Mouse (Mus musculus): Measurements from ENCODE around the gene Mum1.
A peak's percentile ranks its signal among the peaks of the same experiment; 100 is the strongest.

The Mum1 gene

DNA sequence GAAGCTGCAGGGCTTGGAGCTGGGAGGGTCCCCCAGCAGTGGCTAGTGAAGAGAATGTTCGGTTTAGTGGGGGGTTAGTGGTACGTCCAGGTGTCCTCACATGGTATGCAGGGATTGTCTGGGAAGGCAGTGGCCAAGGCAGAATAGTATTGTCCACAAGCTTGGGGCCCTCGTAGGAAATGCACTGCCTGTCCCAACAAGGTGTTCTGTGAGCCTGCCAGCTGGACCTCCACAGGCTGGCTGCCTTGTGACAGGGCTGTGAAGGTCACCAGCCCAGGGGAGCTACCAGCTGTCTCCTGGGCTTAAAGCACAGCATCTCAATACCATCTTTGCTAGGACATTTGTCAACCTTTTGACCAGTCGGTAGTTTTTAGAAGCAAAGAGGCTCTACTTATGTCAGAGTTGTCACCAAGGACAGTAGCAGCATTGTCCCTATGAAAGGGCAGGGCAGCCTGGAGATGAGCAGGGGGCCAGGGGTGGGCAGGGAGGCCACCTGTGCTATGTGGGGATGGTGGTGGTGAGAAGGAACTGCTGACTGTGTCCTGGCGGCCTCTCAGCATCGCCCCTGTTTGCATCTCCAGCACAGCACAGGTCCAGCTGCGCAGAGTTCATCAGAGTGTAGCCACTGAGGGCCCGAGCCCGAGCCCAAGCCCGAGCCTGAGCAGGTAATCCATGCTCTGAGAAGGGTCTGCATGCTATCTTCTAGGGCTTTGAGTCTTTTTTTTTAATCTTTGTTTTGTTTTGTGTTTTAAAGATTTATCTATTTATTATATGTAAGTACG is 26.4 kb downstream of the Mum1 start:
- peak in 1 of 2 experiments; percentile 45 for DNase-seq

DNA sequence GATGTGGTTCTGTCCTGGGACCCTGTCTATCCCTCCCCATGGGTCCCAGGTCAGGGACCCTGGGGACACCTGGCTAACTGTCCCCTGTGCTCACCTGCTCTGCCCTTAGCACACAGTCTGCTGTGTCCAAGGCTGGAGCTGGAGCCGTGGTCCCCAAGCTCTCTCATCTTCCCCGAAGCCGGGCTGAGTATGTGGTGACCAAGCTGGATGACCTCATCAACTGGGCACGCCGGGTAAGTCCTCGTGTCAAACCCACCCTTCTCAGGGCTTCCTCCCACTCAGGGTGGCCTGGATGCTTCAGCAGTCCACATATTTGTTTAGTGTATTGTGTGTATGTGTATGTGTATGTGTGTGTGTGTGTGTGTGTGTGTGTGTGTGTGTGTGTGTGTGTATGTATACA is 27.3 kb downstream of the Mum1 start:
- DNase-seq: no peak

DNA sequence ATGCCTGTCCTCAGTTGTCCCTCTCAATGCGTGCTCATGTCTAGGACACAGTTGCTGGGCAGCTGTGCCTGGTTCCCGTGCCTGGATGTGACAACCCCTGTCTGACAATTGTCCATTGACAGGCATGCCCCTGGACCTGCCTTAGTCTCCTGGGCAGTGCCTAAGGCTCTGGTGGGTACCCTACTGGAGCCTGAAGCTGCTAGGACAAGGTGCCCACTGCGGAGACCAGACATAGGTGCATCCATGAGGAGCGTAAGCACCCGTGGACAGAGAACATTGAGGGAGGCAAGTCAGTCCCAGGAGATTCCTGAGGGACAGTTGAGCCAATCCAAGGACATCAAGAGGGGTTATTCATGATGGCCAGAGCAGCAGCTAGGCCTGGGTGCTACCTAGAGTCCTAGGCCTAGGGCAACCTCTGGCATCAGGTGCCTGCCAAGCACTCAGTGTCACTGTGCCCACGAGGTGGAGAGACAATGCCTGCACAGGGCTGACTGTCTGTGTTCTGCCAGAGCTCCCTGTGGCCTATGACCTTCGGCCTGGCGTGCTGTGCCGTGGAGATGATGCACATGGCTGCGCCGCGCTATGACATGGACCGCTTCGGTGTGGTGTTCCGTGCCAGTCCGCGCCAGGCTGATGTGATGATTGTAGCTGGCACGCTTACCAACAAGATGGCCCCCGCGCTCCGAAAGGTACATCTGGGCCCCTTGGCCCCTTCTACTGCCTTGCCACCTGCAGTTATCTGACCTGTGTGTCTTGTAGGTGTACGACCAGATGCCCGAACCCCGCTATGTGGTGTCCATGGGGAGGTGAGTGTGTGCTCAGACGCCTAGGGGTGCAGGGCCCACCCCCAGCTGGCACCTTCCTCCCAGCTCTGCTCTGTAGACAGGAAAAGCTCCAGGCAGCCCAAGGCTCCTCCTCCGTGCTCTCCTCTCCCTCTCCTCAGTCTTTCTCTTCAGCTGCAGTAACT is 28.4 kb downstream of the Mum1 start:
- peak in 1 of 2 experiments; percentile 33 for DNase-seq

DNA sequence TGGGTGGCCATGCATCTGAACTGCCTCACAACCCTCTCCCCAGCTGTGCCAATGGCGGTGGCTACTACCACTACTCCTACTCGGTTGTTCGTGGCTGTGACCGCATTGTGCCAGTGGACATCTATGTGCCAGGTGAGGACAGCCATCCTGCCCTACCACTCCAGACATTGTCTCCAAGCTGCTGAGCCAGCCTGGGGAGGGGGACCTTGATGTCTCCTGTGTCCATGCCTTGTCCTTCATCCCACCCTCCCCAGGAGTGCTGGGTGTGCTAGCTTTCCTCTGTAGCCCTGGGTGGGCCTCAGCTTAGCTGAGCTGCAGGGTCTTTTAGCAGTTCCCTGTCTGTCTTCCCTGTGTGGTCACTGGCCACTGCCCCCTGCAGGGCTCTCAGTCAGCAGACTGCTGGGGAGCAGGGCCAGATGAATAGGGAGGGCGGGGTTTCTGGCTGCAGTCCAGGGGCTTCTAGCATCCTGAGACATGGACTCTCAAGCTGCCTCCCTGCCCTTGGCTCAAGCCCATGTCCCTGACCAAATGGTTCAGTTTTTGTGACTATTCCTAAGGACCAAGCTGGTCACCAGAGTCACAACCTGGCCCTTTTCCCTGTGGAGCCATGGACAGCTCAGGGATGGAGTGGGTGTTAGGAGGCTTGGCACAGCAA is 29.8 kb downstream of the Mum1 start:
- DNase-seq: peak; percentile 52 to 75

DNA sequence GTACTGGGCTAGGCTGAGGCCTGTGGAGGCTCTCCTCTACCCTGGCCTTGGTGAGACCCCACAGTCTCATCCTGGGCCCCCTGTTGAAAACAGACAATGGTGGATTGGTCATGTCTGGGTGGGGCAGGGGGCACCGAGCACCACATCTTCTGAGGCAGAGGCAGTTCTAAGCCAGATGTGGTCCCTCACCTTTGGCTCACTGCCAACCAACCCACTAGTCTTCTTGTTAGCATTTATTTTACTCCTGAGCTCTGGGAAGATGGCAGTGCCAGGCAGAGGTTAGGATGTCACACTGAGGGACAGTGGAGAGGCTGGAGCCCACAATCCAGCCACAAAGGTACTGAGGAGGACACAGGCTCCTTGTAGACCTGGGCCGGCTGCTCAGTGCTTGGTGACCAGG is 31.7 kb downstream of the Mum1 start:
- peak in 1 of 2 experiments; percentile 48 for DNase-seq

DNA sequence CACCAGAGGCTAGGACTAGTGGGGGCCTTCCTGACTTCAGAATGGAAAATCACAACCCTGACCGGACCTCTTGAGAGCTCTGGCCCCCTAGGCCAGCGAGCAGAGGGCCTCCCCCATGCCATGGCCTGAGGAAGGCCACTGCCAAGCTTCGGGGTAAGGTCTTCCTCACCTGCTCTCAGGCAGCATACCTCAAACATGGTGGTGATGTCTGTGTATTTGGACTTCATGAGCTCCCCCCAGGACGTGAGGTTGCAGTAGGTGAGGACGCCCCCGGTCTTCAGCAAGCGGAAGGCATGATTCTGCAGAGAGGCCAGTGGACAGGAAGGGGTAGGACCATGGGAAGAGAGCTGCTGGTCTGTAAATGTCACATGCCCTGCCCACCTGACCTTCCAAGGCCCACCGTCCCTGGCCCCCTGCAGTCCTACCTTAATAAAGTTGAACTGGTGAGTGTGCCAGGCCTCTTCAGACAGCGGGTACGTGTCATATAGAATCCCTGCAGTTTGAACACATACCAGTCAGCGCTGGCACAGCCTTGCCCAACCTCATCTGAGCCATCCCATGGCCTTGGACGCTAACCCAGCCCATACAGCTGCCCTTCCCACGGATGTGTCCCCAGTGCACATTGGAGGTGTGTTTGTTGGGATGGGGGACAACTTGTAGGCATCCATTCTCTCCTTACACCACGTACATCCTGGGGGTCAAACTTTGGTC is 32.7 kb downstream of the Mum1 start:
- DNase-seq: peak in 1 of 2 experiments; percentile 43

DNA sequence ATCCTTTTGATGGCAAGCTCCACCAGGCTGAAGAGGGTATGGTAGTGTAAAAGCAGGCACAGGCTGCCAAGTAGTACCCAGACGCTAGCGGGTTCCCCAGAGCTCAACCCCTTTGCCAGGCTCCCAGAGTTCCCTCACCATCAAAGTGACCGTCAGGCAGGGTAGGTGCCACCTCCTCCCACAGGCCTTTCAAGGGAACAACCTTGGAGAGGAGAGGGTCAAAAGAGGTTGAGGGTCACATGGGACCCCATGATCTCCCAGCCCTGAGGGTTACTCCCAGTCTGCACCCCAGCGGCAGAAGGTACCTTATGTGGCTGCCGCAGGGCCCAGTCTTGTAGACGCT is 33.2 kb downstream of the Mum1 start:
- no peak for DNase-seq

DNA sequence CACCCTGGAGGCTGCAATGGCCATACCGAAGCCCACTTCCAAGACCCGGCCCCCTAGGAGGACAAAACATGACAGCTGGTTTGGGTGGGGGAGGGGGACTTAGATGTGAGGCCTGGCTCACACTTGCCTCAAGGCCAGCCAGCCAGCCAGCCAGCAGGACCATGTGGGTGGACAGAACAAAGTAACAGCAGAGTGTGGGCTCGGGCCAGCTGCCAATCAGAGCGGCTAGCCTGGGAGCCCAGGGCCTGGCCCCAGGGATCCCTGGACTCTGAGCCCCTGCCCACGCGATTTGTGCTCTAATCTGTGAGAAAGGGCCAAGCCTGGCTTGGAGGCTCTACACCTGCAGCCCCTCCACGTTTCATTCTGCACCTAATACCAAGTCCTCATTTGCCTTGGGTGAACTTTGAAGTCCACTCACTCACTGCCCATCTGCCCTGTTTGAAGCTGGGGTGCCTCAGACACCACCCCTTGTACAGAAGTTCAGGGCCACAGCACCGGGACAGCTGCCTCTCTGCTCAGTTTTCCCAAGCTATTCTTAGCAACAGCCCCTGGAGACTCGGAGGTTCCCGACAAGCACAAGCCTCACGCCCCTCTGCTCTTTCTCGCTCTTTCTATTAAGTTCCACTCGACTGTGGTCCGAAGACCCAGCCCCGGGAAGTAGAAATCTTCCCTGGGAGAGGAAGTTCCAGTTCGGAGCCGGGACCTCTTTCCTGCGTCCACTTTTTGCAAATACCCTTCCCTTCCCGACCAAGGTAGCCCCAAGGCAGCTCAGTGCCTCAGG is 33.8 kb downstream of the Mum1 start:
- peak; percentile 83 to 90 for DNase-seq

DNA sequence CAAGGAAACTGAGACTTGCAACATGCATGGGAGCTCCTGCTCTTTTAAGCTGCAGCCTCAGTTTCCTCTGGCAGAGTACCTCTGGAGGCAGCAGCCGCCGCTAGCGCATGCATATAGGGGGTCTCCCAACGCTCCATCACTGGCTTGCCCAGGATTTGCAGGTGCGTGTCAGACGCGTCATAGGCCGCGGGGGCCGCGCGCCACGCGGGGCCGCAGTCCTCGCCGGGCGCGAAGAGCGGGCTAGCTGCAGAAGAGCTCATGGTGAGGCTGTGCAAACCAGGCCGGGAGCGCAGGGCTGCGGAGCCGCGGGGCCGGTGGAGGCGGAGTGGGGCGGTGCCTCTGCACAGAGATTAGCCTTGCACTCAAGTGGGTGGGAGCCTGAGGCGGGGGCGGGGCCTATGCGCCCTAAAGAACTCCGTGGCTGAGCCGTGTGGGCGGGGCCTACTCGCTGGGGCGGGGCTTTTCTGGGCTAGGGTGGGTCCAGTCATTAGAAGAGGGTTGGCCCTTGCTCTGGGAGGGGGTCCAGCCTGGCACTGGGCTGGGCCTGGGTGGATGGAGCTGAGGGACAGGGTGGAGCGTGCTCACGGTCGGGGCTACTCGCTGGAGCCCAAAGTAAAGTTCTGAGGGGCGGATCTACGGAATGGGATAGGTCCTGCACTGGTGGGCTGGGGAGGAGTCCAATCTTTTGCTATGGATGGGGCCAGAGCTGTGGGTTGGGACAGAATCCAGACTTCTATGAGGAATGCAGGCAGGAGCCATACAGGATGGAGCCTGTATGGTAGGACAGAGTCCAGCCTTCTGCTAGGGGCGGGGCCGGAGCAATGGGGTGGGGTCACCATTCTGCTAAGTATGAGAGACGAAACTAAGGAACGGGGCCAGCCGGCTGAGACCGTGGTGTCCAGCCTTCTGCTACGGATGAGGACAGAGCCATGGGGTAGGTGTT is 34.7 kb downstream of the Mum1 start, which contains the start of the genes Gamt and Dazap1:
Gene Gamt (minus strand): TSS at position 371 of the 943 bp plus-strand sequence.
Gene Dazap1 (plus strand): TSS at position 845 of the 943 bp plus-strand sequence.
- peak; percentile 91 to 97 for DNase-seq

DNA sequence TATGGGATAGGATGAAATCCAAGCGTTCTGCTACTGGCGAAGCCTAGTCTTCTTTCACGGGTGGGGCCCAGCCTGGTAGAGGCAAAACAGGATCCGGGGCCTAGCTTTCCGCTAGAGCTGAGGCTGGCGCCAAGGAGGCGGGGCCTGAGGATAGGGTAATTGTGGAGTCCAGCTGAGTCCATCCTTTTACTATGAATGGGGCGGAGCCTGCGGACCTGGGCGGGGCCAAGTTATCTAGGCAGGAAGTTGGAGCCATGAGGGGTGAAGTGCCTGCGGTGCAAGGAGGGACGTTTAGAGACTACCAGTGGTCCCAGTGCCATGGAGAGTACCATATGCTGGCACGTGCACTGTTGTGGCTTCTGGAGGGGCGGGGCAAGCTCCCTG is 35.3 kb downstream of the Mum1 start:
- peak; percentile 89 to 94 for DNase-seq

DNA sequence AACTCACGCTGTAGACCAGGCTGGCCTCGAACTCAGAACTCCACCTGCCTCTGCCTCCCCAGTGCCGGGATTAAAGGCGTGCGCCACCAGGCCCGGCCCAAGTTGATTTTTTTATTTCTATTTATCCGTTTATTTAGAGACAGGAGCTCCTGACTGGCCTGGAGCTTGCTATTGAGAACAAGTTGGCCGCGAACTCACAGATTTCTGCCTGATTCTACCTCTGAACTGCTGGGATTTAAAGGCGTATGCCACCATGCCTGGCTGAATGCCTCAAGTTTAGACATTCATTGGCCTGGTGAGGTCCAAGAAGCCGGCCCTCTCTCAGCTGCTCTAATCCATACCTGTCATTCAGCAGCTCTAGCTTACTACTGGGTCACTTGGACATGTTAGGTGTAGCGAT is 35.9 kb downstream of the Mum1 start:
- DNase-seq: no peak

DNA sequence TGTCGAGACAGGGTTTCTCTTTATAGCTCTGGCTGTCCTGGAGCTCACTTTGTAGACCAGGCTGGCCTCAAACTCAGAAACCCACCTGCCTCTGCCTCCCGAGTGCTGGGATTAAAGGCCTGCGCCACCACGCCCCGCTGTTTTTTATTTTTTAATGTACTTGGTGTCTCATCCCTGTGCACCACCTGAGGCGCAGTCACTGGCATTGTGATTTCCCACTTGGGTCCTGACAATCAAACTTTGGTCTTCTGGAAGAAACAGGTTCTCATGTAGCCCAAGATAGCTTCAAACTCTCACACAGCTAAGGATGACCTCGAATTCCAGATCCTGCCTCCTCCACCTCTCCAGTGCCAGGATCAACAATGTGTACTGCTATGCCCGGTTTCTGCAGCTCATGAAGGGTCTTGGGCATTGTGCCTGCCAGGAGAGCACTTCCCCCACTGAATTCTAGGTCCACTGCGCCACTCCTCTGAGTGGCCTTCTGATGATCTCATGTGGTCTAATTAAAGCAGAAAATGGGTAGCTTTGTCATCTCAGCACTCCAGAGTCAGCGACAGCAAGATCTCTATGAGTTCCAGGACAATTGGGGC is 36.6 kb downstream of the Mum1 start:
- DNase-seq: no peak

DNA sequence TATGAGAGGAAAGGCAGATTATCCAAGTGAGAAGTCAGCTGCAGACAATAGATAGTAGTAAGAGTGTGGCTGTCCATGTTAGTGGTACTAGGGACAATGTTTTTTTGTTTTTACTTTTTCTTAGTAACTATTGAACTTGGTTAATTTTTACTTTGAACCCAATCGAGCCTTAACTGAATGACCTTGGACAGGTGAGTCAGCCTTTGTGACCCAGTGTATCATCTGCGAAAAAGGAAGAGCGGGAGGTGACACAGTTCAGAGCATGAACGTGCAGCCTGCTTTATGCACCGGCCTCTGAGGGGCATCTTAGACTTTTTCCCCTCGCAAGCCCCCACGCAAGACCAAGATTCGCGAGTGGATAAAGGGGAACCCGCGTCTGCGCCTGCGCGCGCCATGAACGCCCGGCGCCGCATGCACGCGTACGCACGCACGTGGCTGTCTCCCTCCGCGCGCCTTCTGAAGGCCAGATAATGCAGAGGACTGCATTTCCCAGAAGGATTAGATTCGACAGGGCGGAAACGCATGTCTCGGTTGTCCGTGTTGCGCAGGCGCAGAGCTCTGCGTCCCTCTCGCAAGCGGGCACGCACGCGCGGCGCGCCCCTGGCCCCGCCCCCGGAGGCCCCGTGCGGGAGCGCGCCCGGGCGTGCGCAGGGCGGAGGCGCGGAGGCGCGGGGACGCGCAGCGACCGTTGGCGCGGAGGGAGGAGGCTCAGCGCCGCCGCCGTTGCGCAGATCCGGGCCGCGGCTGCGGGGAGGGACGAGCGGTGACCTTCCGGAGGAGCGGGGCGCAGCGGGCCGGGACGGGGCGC is 38.3 kb downstream of the Mum1 start:
- peak; percentile 99 to 100 for DNase-seq

DNA sequence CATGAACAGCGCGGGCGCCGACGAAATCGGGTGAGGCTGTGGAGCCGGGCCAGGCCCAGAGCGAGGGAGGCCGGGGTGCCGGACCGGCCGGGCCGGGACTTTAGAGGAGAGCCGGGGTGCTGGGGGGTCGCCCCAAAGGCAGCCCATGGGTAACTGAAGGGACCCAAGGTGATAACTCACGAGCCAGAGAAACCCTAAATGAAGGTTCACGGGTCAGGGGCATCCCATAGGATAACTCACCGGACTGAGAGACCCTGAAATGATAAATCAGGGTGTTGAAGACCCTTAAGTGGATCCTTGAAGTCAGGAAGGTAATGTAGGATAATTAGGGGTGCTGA is 38.9 kb downstream of the Mum1 start:
- DNase-seq: no peak

DNA sequence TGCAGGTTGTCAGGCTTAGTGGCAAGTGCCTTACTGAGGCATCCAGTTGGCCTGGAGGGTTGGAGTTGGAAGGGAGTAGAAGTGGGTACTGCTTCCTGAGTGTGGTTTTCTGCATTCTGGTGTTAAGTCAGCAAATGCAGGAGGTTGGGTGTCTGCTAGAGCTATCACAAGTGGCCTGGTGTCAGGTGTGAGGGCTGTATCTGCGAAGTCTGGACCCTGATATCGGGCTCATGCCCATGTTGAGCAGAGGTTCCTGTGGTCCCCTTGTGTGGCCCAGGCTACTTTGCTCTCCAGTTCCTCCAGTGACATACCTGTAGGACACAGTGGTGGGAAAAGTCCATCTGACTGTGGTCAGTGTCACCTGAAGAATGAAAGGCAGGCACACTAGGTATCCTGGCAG is 43.9 kb downstream of the Mum1 start:
- DNase-seq: no peak

DNA sequence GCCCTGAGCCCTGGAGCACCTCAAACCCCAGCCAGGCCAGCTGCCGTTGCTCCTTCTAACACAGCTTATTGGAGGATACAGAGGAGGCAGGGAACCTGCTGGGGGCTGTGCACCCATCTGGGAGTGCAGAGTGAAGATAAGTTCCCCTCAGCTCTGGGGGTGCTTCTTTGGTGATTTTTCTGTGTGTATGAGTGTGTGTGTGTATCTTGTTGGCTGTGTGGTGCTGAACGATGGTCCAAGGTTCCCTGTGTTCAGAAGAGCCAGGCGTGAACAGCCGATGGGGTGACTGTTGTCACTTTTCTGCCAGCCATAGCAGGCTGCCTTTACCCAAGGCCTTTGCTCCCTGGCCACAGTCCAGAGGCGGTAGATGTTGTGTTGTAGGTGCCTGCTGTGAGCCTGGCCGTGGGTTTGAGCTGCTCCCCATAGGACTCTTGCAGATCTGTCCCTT is 44.5 kb downstream of the Mum1 start:
- DNase-seq: peak; percentile 57 to 73

DNA sequence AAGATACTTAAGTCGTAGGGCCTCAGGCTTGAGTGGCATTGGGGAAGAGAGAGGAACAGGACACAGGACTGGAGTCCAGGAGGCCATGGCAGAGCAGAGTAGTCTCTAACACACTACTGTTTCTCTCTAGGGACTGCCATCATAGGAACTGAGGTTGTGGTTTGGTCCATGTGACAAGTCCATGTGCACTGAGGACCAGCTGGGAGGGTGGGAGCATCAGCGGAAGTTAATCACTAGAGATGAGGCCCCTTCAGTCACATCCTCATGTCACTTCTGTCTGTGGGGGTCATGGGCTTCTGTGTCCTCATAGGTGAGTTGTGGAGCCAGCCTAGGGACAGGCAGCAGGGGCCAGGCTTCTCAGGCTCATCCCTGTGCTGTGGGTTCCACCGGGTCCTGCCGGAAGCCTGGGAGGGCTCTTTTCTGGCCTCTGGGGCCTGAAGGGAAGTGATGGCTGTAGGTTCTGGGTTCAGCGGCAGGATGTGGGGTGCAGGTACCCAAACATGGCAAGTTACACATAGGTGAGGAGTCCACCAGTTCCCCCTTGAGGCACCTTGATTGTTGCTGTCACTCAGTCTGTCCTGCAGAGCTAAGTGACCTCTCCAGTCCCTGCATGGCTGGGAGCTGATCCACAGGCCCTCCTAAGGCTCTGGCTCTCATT is 45.1 kb downstream of the Mum1 start:
- DNase-seq: no peak

DNA sequence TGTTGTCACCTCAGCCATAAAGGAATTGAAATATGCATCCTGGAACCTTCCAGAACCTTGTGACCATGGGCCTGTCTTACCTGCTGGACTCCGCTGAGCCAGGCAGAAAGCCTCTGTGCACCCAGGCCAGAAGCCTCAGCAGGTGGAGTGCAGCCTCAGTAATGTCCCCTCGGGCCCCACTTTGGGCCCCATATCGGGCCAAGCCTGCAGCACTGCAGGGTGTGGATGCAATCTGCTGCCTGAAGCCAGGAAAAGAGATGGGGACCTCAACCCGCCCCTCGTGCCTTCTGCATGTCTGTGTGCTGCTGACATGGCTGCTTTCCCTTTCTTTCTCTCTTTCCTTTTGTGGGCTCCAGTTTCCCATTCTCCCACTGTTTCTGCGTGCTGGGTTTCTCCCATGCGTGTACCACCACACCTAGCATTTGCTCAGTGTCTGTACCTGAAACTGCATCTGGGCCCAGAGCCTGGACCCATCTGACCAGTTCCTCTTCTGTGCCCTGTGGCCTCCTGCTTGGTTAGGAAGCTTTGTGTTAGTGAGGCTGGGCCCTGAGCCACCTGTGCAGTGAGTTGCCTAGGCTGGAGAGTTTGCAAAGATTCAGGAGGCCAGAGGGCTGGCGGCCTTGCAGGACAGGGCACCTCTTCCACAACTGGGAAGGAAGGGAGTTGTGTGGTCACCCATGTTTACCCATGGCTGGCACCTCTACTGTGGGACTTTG is 45.8 kb downstream of the Mum1 start:
- DNase-seq: peak in 1 of 2 experiments; percentile 41

Data from cerebellum, postnatal 25 days (tissue).